Mouse (Mus musculus) small intestine, adult 2 months (tissue): ENCODE results near the gene Rpusd4.

Source experiments
- CTCF ChIP-seq: fragments of 200-500 bp; IDR thresholded peaks from 2 replicates; pipeline ENCODE4 v1.5.1; 2012; ENCODE audit warnings: low read depth, mild to moderate bottlenecking, control low read depth, inconsistent platforms, low read length, moderate library complexity, mixed read lengths; ENCODE audit not compliant: insufficient replicate concordance, insufficient read length; ENCODE audit errors: extremely low read depth
- POLR2A ChIP-seq: fragments of 200-500 bp; IDR thresholded peaks from 2 replicates; pipeline ENCODE4 v1.6.1; 2012; ENCODE audit warnings: low read depth, mild to moderate bottlenecking, control low read depth, inconsistent platforms, low read length, moderate library complexity

DNA sequence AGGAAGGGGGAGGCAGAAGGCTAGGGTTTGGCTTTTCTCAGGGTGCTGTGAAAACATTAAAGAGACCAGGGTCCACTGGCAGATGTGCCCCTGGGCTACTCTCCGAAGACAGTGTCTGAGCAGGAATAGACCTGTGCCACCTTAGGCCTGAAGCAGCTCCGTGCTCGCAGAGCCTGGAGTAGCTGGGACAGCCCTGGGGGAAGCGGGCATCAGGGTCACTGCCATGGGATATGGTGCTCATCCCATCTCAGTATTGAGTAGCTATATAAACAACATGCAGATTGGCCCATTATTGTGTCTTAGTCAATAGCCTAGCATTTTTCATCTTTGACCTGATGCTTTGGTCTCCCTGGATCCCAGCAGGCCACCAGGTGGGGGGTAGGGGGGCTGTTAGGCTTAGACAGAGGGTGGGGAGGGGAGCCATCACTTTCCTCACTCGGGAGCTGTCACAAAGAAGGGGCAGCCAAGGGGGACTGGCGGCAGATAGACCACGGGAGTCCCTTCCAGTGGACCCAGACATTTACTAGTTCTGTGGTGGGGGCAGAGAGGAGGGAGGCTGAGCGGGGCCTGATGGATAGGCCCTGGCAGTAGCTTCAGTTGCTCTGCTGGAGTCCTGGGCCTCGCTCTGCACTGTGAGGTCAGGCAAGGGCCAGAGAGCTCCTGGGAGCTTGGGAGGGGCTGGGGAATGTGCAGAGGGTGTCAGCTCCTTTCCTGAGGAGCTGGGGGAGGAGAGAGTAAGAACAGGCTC is 49.7 kb downstream of the Rpusd4 start:
- TF ChIP-seq CTCF (no peak), POLR2A (no peak)
